Mouse (Mus musculus): Measurements from ENCODE around the gene Usmg5. TPM values are rescaled to one million over a fixed set of nuclear protein-coding genes. Genes with fewer than 3 reads are reported as not detected.

Usmg5 gene
- polyA plus RNA-seq, 1 experiment from 2014 or later: 1,676 TPM

- H3K36me3 ChIP-seq: peaks cover 27% of the 10 kb centered on the region
- H3K9me3 ChIP-seq: no peaks in the 10 kb centered on the region
- H3K27me3 ChIP-seq: no peaks in the 10 kb centered on the region
- peak within 1 kb of the TSS; percentile 74 for H3K4me2 ChIP-seq
- WGBS: under 1% methylated on average over 75 of the region's 75 CpGs
- peak within 1 kb of the TSS; percentile 88 for H3K4me3 ChIP-seq
- peak within 1 kb of the TSS; percentile 96 for H3K27ac ChIP-seq
- peak; percentile 93 for ATAC-seq (ENCODE audit: low FRiP score)
- peak within 1 kb of the TSS; percentile 92 for H3K9ac ChIP-seq
- peaks cover 21% of the 10 kb centered on the region for H3K4me1 ChIP-seq (replicated peaks)
These were observed 40.0 kb downstream of the Usmg5 start, which contains the start of gene Pcgf6 for GRCm38 (mm10) chr19:47050271-47051032. Gene Pcgf6 (minus strand): TSS chr19:47050906.

- 13% methylated on average over 7 of the region's 7 CpGs for WGBS
These were observed 40.6 kb downstream of the Usmg5 start for GRCm38 (mm10) chr19:47049840-47050239.

GRCm38 (mm10) chr19:47049061-47049460 is 41.4 kb downstream of the Usmg5 start:
- Histone ChIP-seq H3K27ac (no peak overlapping the region), H3K4me3 (0 out of 2 replicates have a peak overlapping the region, but pooled peaks have one; percentile 88), H3K4me1 (replicated peaks) (peaks cover 21% of the 10 kb centered on the region), H3K27me3 (no peaks in the 10 kb centered on the region), H3K4me2 (peak overlapping the region; percentile 74), H3K36me3 (peaks cover 35% of the 10 kb centered on the region), H3K9me3 (no peaks in the 10 kb centered on the region), H3K9ac (peak overlapping the region; percentile 92; the same call in 1 of the 2 replicates)
- ATAC-seq (ENCODE audit: low FRiP score): no peak
- 65% methylated on average over 4 of the region's 4 CpGs for WGBS

More at GRCm38 (mm10) chr19:47049840-47050239, 40.6 kb downstream of the Usmg5 start:
- peak overlapping the region; percentile 74 for H3K4me2 ChIP-seq
- H3K27me3 ChIP-seq: no peaks in the 10 kb centered on the region
- H3K4me1 ChIP-seq (replicated peaks): peaks cover 21% of the 10 kb centered on the region
- no peak for ATAC-seq (ENCODE audit: low FRiP score)
- peak overlapping the region; percentile 96 for H3K27ac ChIP-seq
- H3K9ac ChIP-seq: peak overlapping the region; percentile 92
- peak overlapping the region; percentile 88 for H3K4me3 ChIP-seq
- H3K36me3 ChIP-seq: peaks cover 31% of the 10 kb centered on the region
- no peaks in the 10 kb centered on the region for H3K9me3 ChIP-seq

- H3K9me3 ChIP-seq: no peaks in the 10 kb centered on the region
- H3K4me3 ChIP-seq: no peak overlapping the region
- no peak overlapping the region for H3K27ac ChIP-seq
- ATAC-seq (ENCODE audit: low FRiP score): no peak
- peaks cover 21% of the 10 kb centered on the region for H3K4me1 ChIP-seq (replicated peaks)
- H3K9ac ChIP-seq: no peak overlapping the region
- no peaks in the 10 kb centered on the region for H3K27me3 ChIP-seq
- peaks cover 39% of the 10 kb centered on the region for H3K36me3 ChIP-seq
- no peak overlapping the region for H3K4me2 ChIP-seq
- 93% methylated on average over 13 of the region's 13 CpGs for WGBS
These were observed 43.1 kb downstream of the Usmg5 start for GRCm38 (mm10) chr19:47047236-47047833.

GRCm38 (mm10) chr19:47046343-47046742 is 44.1 kb downstream of the Usmg5 start:
- ATAC-seq (ENCODE audit: low FRiP score): no peak
- H3K4me2 ChIP-seq: no peak overlapping the region
- H3K36me3 ChIP-seq: peaks cover 44% of the 10 kb centered on the region
- H3K27me3 ChIP-seq: no peaks in the 10 kb centered on the region
- WGBS: 95% methylated on average over 1 of the region's 1 CpGs
- no peak overlapping the region for H3K27ac ChIP-seq
- H3K9ac ChIP-seq: no peak overlapping the region
- H3K9me3 ChIP-seq: no peaks in the 10 kb centered on the region
- no peak overlapping the region for H3K4me3 ChIP-seq
- peaks cover 21% of the 10 kb centered on the region for H3K4me1 ChIP-seq (replicated peaks)

GRCm38 (mm10) chr19:47043608-47044007 is 46.8 kb downstream of the Usmg5 start:
- peaks cover 4% of the 10 kb centered on the region for H3K4me1 ChIP-seq (replicated peaks)
- H3K4me2 ChIP-seq: no peak overlapping the region
- H3K9me3 ChIP-seq: no peaks in the 10 kb centered on the region
- ATAC-seq (ENCODE audit: low FRiP score): no peak
- no peak overlapping the region for H3K27ac ChIP-seq
- H3K4me3 ChIP-seq: no peak overlapping the region
- no peak overlapping the region for H3K9ac ChIP-seq
- 91% methylated on average over 3 of the region's 3 CpGs for WGBS
- H3K27me3 ChIP-seq: no peaks in the 10 kb centered on the region
- H3K36me3 ChIP-seq: peaks cover 69% of the 10 kb centered on the region

- 96% methylated on average over 3 of the region's 3 CpGs for WGBS
- Histone ChIP-seq H3K27ac (no peak overlapping the region), H3K9me3 (no peaks in the 10 kb centered on the region), H3K4me2 (no peak overlapping the region), H3K4me3 (no peak overlapping the region), H3K4me1 (replicated peaks) (no peaks in the 10 kb centered on the region), H3K9ac (no peak overlapping the region), H3K27me3 (no peaks in the 10 kb centered on the region), H3K36me3 (peaks cover 66% of the 10 kb centered on the region)
- no peak for ATAC-seq (ENCODE audit: low FRiP score)
These were observed 49.5 kb downstream of the Usmg5 start for GRCm38 (mm10) chr19:47040720-47041473.

GRCm38 (mm10) chr19:47036596-47036995 is 53.9 kb downstream of the Usmg5 start:
- WGBS: 85% methylated on average over 3 of the region's 3 CpGs
- no peaks in the 10 kb centered on the region for H3K4me1 ChIP-seq (replicated peaks)
- H3K27ac ChIP-seq: no peak overlapping the region
- H3K27me3 ChIP-seq: no peaks in the 10 kb centered on the region
- ATAC-seq (ENCODE audit: low FRiP score): no peak
- H3K4me3 ChIP-seq: no peak overlapping the region
- peaks cover 77% of the 10 kb centered on the region for H3K36me3 ChIP-seq
- H3K9me3 ChIP-seq: no peaks in the 10 kb centered on the region
- H3K9ac ChIP-seq: no peak overlapping the region
- no peak overlapping the region for H3K4me2 ChIP-seq

GRCm38 (mm10) chr19:47034916-47035315 is 55.5 kb downstream of the Usmg5 start:
- peaks cover 2% of the 10 kb centered on the region; the same call in 1 of the 2 replicates for H3K4me1 ChIP-seq (replicated peaks)
- H3K27me3 ChIP-seq: no peaks in the 10 kb centered on the region
- H3K27ac ChIP-seq: no peak overlapping the region
- H3K4me3 ChIP-seq: no peak overlapping the region
- no peak overlapping the region for H3K4me2 ChIP-seq
- H3K9me3 ChIP-seq: no peaks in the 10 kb centered on the region
- H3K36me3 ChIP-seq: peaks cover 63% of the 10 kb centered on the region
- ATAC-seq (ENCODE audit: low FRiP score): no peak
- no peak overlapping the region for H3K9ac ChIP-seq
- 92% methylated on average over 4 of the region's 4 CpGs for WGBS

Other genes starting within 250 kb of the Usmg5 start
- 684 and 706 TPM in 2 replicates for gene Ina, start 75.9 kb downstream of the Usmg5 start, polyA plus RNA-seq (2015; fragmentation: Nextera tagmentation; extraction: Ambion mirVana)
- gene Nt5c2, start 75.5 kb downstream of the Usmg5 start, polyA plus RNA-seq (2015; fragmentation: Nextera tagmentation; extraction: Ambion mirVana): 93.2 and 98.1 TPM in 2 replicates
- 31.1 and 31.2 TPM in 2 replicates for gene Pcgf6, start 39.7 kb downstream of the Usmg5 start, polyA plus RNA-seq (2015; fragmentation: Nextera tagmentation; extraction: Ambion mirVana)
- 6.0 and 6.9 TPM in 2 replicates for gene Taf5, start 22.9 kb downstream of the Usmg5 start, polyA plus RNA-seq (2015; fragmentation: Nextera tagmentation; extraction: Ambion mirVana)
- gene Pdcd11, start 121 bp upstream of the Usmg5 start, polyA plus RNA-seq (2015; fragmentation: Nextera tagmentation; extraction: Ambion mirVana): 6.7 and 7.3 TPM in 2 replicates
- 1.3 and 1.6 TPM in 2 replicates for gene Calhm2, start 47.6 kb upstream of the Usmg5 start, polyA plus RNA-seq (2015; fragmentation: Nextera tagmentation; extraction: Ambion mirVana)
- gene Calhm1, start 53.6 kb upstream of the Usmg5 start, polyA plus RNA-seq (2015; fragmentation: Nextera tagmentation; extraction: Ambion mirVana): not detected in 2 replicates
- not detected in 2 replicates for gene Calhm3, start 67.1 kb upstream of the Usmg5 start, polyA plus RNA-seq (2015; fragmentation: Nextera tagmentation; extraction: Ambion mirVana)
- gene Neurl1a, start 88.2 kb upstream of the Usmg5 start, polyA plus RNA-seq (2015; fragmentation: Nextera tagmentation; extraction: Ambion mirVana): 6.8 and 7.2 TPM in 2 replicates